Mouse (Mus musculus): ENCODE results near the gene Lysmd2.

GRCm38 (mm10) chr9:75600166-75600934 lies 25.2 kb upstream of the Lysmd2 start:
- no peak for TF ChIP-seq POLR2A (IDR thresholded peaks at IDR 0.05; ENCODE audit: low read depth, low read length)
- TF ChIP-seq CTCF (IDR thresholded peaks at IDR 0.05; ENCODE audit: extremely low read depth, insufficient read length, insufficient replicate concordance, low read depth, low read length), result no peak
